ENCODE assay signal across 7 mouse cellular contexts in the genomic region with DNA sequence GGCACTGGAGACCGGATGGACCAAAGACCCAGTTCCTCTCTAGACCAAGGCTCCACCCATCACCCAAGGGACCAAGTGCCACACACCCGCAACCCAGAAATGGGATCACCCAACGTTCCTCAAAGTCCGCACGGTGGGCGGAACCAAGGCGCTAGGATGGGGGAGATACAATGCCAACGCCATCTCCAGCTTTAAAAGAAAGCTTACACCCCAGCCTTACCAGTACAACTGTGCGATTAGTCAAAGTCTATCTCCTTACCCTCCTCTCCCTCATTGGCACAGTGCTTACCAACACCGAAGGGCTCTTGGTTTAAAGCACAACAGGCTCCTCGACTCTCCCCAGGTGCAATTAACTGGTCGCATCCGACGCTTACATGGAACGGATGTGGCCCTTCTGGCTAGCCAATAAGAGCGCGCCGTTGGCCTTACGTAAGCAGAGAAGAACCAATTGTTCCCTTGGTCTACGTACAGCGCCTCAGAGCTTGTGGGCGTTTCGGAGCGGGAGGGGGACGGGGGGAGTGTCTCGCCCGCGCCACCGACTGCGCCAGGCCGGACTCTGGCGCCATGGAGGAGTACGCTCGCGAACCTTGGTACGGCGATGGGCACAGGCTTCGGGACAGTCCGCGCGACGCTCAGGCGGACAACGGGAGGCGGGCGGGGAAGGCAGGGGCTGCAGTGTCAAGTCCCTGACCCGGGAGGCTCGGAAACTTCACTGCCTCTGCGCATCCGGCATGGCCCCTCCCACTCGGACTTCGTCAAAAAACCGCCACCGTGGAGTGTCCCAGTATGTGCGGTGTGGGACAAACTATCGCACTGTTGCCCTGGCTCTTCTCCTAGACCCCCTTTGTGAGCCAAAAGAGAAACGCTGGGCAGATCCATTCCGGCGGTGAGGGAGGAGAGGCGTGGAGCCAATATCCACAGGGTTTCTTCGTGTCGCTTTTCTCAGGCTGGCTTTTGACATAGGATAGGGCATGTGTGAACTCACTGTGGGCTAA. TPM values are rescaled to one million over a fixed set of nuclear protein-coding genes. Genes with fewer than 3 reads are reported as not detected.
DNase-seq lines count a peak whose midpoint lies in the region; ATAC-seq lines count a peak whose summit lies in the region.

Gene Pqbp1, minus strand, starts transcription at position 390 of the 995 bp plus-strand sequence.
Gene Timm17b, plus strand, starts transcription at position 478 of the 995 bp plus-strand sequence.

- peak; percentile 100 for ATAC-seq in intestine, embryonic 15.5 days

- H3K9ac ChIP-seq in intestine, embryonic 15.5 days = peak within 1 kb of the TSS; percentile 56

- DNase-seq in adrenal gland, adult 2 months = peak; percentile 90
- DNase-seq in embryo, embryonic 11.5 days (ENCODE audit: low read depth, low spot score) = peak; percentile 78
- peak; percentile 65 to 80 for DNase-seq in gastrocnemius, postnatal 36 days
- DNase-seq in left cerebral cortex, postnatal 25 days (ENCODE audit: low spot score in 2 of 2) = peak; percentile 84 to 95
- peak; percentile 84 for DNase-seq in midbrain, embryonic 10.5 days (ENCODE audit: low spot score)
- DNase-seq in right cerebral cortex, postnatal 4 days = peak; percentile 74

- intact Hi-C loops in gastrocnemius, postnatal 36 days (cut with DNase I) = no loop called here
- intact Hi-C loops in left cerebral cortex, postnatal 25 days (cut with DNase I) = loop anchor here (1.0 kb wide), 1 partner anchor 48 kb away; the partner anchor contains the start of gene Hdac6

- H3K27ac ChIP-seq in intestine, embryonic 15.5 days = peak within 1 kb of the TSS; percentile 69; the same call in 1 of the 2 replicates
- peak within 1 kb of the TSS; percentile 88 for H3K27ac ChIP-seq in midbrain, embryonic 10.5 days (replicated peaks)

- no peaks in the 10 kb centered on the region for H3K4me1 ChIP-seq in intestine, embryonic 15.5 days (replicated peaks)
- peaks cover 13% of the 10 kb centered on the region for H3K4me1 ChIP-seq in midbrain, embryonic 10.5 days

- H3K4me2 ChIP-seq in intestine, embryonic 15.5 days (replicated peaks) = peak within 1 kb of the TSS; percentile 53

- H3K9me3 ChIP-seq in intestine, embryonic 15.5 days = no peaks in the 10 kb centered on the region
- 0 out of 2 replicates have a peak, but pooled peaks cover 4% of the 10 kb centered on the region for H3K9me3 ChIP-seq in midbrain, embryonic 10.5 days (replicated peaks)

- H3K4me3 ChIP-seq in intestine, embryonic 15.5 days (replicated peaks) = peak within 1 kb of the TSS; percentile 57
- peak within 1 kb of the TSS; percentile 64 for H3K4me3 ChIP-seq in midbrain, embryonic 10.5 days

- H3K27me3 ChIP-seq in intestine, embryonic 15.5 days (replicated peaks) = no peaks in the 10 kb centered on the region
- no peaks in the 10 kb centered on the region for H3K27me3 ChIP-seq in midbrain, embryonic 10.5 days (ENCODE audit: low read depth, poor library complexity, severe bottlenecking)

- 15% methylated on average over 62 of the region's 62 CpGs for WGBS in intestine, embryonic 15.5 days
- 13% methylated on average over 61 of the region's 62 CpGs for WGBS in midbrain, embryonic 10.5 days

- no peaks in the 10 kb centered on the region for H3K36me3 ChIP-seq in intestine, embryonic 15.5 days
- peaks cover 37% of the 10 kb centered on the region for H3K36me3 ChIP-seq in midbrain, embryonic 10.5 days

RNA-seq across cellular contexts. Expression of gene Pqbp1, which starts in this region (rescaled TPM):
- total RNA-seq in adrenal gland, adult 2 months (2021) = 100 to 1,000 TPM; 102 to 144 TPM
- polyA plus RNA-seq in adrenal gland, adult 2 months (2012; rRNA removed) = 93.3 and 120 TPM in 2 replicates
- total RNA-seq in gastrocnemius, postnatal 36 days (2021) = 10 to 100 TPM; 21.2 to 22.0 TPM
- polyA plus RNA-seq in intestine, embryonic 15.5 days (2015; fragmentation: Nextera tagmentation; extraction: Ambion mirVana) = 101 and 104 TPM in 2 replicates
- total RNA-seq in left cerebral cortex, postnatal 25 days (2021) = 10 to 100 TPM; 77.7 to 86.6 TPM
- 132 and 146 TPM in 2 replicates for polyA plus RNA-seq in midbrain, embryonic 10.5 days (2016; fragmentation: Nextera tagmentation; extraction: Ambion mirVana)

RNA-seq across cellular contexts. Expression of gene Timm17b, which starts in this region (rescaled TPM):
- total RNA-seq in adrenal gland, adult 2 months (2021) = 100 to 1,000 TPM; 102 to 113 TPM
- polyA plus RNA-seq in adrenal gland, adult 2 months (2012; rRNA removed) = 79.3 and 93.5 TPM in 2 replicates
- 10 to 100 TPM; 35.3 to 39.1 TPM for total RNA-seq in gastrocnemius, postnatal 36 days (2021)
- polyA plus RNA-seq in intestine, embryonic 15.5 days (2015; fragmentation: Nextera tagmentation; extraction: Ambion mirVana) = 128 and 131 TPM in 2 replicates
- 10 to 100 TPM; 19.1 to 21.7 TPM for total RNA-seq in left cerebral cortex, postnatal 25 days (2021)
- polyA plus RNA-seq in midbrain, embryonic 10.5 days (2016; fragmentation: Nextera tagmentation; extraction: Ambion mirVana) = 193 and 203 TPM in 2 replicates

Comparison
In these comparisons a context has a peak if more than half of its experiments do, and no peak if none do; other contexts are left out.
1. Peak in every context shown above with its lines: DNase-seq, ATAC-seq, H3K4me3 ChIP-seq and H3K27ac ChIP-seq.